Mouse (Mus musculus): ENCODE results near the gene Vwa8. TPM values are rescaled to one million over a fixed set of nuclear protein-coding genes. Genes with fewer than 3 reads are reported as not detected.
"Not testable (repeated sequence)": the region's sequence is repeated elsewhere in the genome, so short reads cannot be mapped to it uniquely, and the experiment has no call there.

Gene Vwa8
- polyA plus RNA-seq, 1 experiment from 2014 or later: 10.4 TPM

DNA sequence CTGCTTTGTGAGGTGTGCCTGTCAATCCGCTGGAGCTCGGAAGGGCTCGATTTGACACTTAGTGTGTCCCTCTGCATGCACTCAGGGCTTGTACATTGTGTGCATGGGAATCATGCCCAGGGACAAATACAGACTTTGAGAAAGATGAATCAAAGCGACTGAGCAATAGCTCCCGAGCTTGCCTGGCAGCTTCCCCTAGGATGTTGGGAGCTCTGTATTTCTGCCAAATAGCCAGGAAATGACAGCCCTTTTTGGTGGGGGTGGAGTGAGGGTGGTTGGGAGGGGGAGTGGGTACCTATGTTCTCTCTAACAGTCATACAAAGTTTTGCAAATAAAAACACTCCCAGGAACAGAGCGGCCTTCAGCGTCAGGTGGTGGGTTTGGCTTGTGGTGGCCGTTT is 138.7 kb downstream of the Vwa8 start:
- Histone ChIP-seq H3K9ac (no peak overlapping the region), H3K36me3 (no peaks in the 10 kb centered on the region), H3K27me3 (no peaks in the 10 kb centered on the region), H3K4me1 (0 out of 2 replicates have a peak, but pooled peaks cover 4% of the 10 kb centered on the region), H3K4me2 (replicated peaks) (no peak overlapping the region), H3K9me3 (replicated peaks) (no peaks in the 10 kb centered on the region), H3K4me3 (replicated peaks) (no peak overlapping the region), H3K27ac (replicated peaks) (no peak overlapping the region)
- 75% methylated on average over 8 of the region's 8 CpGs for WGBS
- no peak for ATAC-seq (ENCODE audit: insufficient number of reproducible peaks, low FRiP score, low TSS enrichment, low read depth)

DNA sequence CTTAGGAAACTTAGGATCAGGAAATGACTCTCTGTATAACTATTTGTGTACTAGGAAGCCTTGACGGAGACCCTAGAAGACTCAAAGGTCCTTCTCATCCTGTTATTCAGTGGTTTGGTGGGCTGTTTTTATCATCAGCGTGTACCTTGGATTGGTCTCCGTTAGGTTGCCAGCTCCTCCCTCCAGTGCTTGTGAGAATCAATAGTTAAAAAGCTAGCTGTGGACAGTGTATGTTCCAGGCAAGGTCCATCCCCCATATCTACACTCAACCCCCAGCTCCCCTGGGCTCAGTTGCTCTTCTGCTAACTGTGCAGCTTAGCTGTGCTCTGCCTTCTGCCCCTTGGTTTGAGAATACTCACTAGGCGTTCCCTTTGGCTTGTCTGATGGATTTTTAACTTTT is 143.6 kb downstream of the Vwa8 start:
- no peaks in the 10 kb centered on the region for H3K4me1 ChIP-seq
- no peaks in the 10 kb centered on the region for H3K27me3 ChIP-seq
- H3K27ac ChIP-seq (replicated peaks): no peak overlapping the region
- no peak overlapping the region for H3K4me2 ChIP-seq (replicated peaks)
- H3K9me3 ChIP-seq (replicated peaks): no peaks in the 10 kb centered on the region
- no peaks in the 10 kb centered on the region for H3K36me3 ChIP-seq
- H3K4me3 ChIP-seq (replicated peaks): no peak overlapping the region
- ATAC-seq (ENCODE audit: insufficient number of reproducible peaks, low FRiP score, low TSS enrichment, low read depth): no peak
- 73% methylated on average over 4 of the region's 4 CpGs for WGBS
- H3K9ac ChIP-seq: no peak overlapping the region

DNA sequence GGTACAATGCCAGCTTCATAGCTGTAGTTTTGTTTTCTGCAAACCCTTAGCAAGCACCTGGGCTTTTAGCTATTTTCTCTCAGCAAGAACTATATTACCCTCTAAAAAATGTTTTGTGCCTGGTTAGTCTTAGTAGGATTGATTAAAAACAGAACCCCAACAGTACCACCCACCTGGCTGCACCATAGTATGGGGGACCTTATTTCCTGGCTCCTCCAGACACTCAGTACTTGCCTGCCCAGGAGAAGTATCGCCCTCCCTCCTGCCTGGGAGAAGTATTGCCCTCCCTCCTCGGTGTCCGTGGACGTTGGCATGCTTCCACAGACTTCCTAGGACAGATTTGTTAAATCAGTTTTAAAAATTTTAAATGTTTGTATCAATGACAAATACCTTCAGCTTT is 144.7 kb downstream of the Vwa8 start:
- Histone ChIP-seq H3K27me3 (no peaks in the 10 kb centered on the region), H3K9ac (no peak overlapping the region), H3K9me3 (replicated peaks) (no peaks in the 10 kb centered on the region), H3K4me3 (replicated peaks) (no peak overlapping the region), H3K36me3 (no peaks in the 10 kb centered on the region), H3K4me2 (replicated peaks) (no peak overlapping the region), H3K4me1 (no peaks in the 10 kb centered on the region), H3K27ac (replicated peaks) (no peak overlapping the region)
- no peak for ATAC-seq (ENCODE audit: insufficient number of reproducible peaks, low FRiP score, low TSS enrichment, low read depth)
- 60% methylated on average over 4 of the region's 4 CpGs for WGBS

DNA sequence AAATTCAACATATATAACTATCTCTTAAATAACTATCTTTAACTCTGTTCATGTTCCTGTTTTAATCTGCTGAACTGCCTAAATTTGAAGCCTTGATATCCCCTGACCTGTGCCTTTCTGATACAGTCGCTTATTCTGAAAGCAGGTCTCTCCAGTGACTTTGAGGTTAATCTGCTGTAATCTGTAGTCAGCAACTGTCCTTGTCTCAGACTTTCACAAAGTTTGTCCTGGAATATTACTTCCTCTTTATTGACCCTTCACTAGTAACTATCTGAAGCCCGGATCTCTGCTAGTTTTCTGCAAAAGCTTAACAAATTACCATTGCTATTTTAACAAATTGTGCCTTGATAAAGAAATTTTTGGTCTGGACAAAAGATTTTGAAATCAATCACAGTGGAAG is 147.5 kb downstream of the Vwa8 start:
- no peak for ATAC-seq (ENCODE audit: insufficient number of reproducible peaks, low FRiP score, low TSS enrichment, low read depth)
- Histone ChIP-seq H3K9me3 (replicated peaks) (no peaks in the 10 kb centered on the region), H3K4me3 (replicated peaks) (no peak overlapping the region), H3K36me3 (no peaks in the 10 kb centered on the region), H3K9ac (no peak overlapping the region), H3K4me1 (no peaks in the 10 kb centered on the region), H3K27me3 (no peaks in the 10 kb centered on the region), H3K4me2 (replicated peaks) (no peak overlapping the region), H3K27ac (replicated peaks) (no peak overlapping the region)
- WGBS: 96% methylated on average over 2 of the region's 2 CpGs

DNA sequence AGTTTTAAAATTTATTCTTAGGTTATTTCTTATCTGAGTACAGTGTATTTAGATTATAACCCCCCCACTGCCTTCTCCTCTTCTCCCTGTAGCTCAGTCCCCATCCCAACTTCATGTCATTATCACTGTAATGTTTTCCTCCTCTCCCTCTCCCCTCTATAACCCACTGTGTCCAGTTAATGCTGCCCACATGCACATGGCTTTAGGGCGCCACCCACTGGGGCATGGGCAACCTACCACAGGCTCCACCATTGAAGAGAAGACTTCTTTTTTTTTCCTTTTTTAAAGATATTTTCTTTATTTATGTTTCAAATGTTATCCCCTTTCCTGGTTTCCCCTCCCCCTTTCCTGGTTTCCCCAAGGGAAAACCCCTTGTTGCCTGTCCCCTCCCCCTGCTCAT is 154.7 kb downstream of the Vwa8 start:
- no peak overlapping the region for H3K4me2 ChIP-seq (replicated peaks)
- no peak overlapping the region for H3K4me3 ChIP-seq (replicated peaks)
- no peaks in the 10 kb centered on the region for H3K9me3 ChIP-seq (replicated peaks)
- H3K36me3 ChIP-seq: no peaks in the 10 kb centered on the region
- H3K4me1 ChIP-seq: no peaks in the 10 kb centered on the region
- ATAC-seq (ENCODE audit: insufficient number of reproducible peaks, low FRiP score, low TSS enrichment, low read depth): no peak
- H3K9ac ChIP-seq: no peak overlapping the region
- 60% methylated on average over 1 of the region's 1 CpGs for WGBS
- no peaks in the 10 kb centered on the region for H3K27me3 ChIP-seq
- no peak overlapping the region for H3K27ac ChIP-seq (replicated peaks)

DNA sequence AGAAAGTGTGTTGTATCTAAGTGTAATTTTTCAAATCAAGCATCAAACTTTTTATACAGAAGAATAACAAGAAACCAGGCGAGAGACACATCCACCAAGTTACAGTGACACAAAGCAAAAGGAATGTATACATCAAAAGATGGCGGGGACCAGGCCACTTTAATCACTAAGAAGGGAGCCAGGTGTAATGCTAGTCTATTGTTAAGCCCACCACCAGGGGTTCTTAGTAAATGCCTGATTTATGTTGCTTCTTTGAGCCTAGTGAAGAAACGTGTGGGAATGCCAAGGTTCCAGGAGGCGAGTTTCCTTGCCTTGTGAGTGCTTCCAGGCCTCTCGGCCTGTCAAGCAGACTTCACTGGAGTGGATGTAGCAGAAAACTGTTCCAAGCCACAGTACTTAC is 168.9 kb downstream of the Vwa8 start:
- WGBS: 79% methylated on average over 5 of the region's 5 CpGs
- not testable (repeated sequence) for H3K4me3 ChIP-seq (replicated peaks); H3K36me3 ChIP-seq; H3K27me3 ChIP-seq; H3K4me1 ChIP-seq; H3K9ac ChIP-seq; H3K9me3 ChIP-seq (replicated peaks); H3K27ac ChIP-seq (replicated peaks); ATAC-seq (ENCODE audit: insufficient number of reproducible peaks, low FRiP score, low TSS enrichment, low read depth); H3K4me2 ChIP-seq (replicated peaks)

DNA sequence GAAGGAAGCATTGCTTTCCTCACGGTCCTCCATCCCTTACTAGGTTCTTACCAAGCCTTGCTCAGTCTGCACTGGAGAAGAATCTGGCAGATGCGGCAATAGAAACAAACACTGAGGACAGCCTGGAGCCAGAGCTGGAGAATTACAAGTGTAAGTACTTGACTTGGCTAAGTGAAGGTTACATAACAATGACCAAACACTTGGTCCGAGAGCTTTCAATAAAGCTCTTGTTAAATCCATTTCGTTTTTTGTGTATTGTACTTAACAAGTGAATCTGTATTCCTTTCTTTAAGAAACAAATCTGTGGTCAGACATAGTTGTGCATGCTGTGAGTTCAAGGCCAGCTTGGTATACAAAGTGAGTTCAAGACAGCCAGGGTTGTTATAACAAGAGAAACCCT is 169.7 kb downstream of the Vwa8 start:
- H3K9me3 ChIP-seq (replicated peaks): no peaks in the 10 kb centered on the region
- 82% methylated on average over 4 of the region's 4 CpGs for WGBS
- H3K4me3 ChIP-seq (replicated peaks): no peak overlapping the region
- no peak overlapping the region for H3K4me2 ChIP-seq (replicated peaks)
- H3K27ac ChIP-seq (replicated peaks): no peak overlapping the region
- ATAC-seq (ENCODE audit: insufficient number of reproducible peaks, low FRiP score, low TSS enrichment, low read depth): no peak
- H3K27me3 ChIP-seq: no peaks in the 10 kb centered on the region
- no peaks in the 10 kb centered on the region for H3K4me1 ChIP-seq
- no peak overlapping the region for H3K9ac ChIP-seq
- H3K36me3 ChIP-seq: no peaks in the 10 kb centered on the region

DNA sequence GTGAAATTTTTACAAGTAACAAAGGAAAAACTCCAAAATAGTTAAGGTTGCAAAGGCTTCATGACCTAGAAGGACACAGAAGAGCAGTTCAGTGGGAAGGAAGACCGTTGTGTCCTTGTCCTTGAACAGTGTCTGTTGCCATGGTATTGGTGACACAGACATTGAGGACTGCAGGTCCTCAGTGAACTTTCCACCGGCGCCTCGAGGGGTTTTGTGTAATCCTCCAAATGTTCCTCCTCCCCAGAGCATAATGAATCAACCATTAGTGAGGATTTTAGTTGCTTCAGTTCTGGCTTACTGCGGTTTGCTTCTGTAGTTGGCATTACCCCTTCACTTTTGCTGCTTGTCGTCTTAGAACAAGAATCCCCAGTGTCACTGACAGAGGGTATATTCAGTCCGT is 172.9 kb downstream of the Vwa8 start:
- H3K4me1 ChIP-seq: no peaks in the 10 kb centered on the region
- H3K4me3 ChIP-seq (replicated peaks): no peak overlapping the region
- H3K9me3 ChIP-seq (replicated peaks): no peaks in the 10 kb centered on the region
- H3K36me3 ChIP-seq: no peaks in the 10 kb centered on the region
- ATAC-seq (ENCODE audit: insufficient number of reproducible peaks, low FRiP score, low TSS enrichment, low read depth): no peak
- no peak overlapping the region for H3K4me2 ChIP-seq (replicated peaks)
- WGBS: 59% methylated on average over 7 of the region's 7 CpGs
- no peak overlapping the region for H3K9ac ChIP-seq
- no peaks in the 10 kb centered on the region for H3K27me3 ChIP-seq
- no peak overlapping the region for H3K27ac ChIP-seq (replicated peaks)

DNA sequence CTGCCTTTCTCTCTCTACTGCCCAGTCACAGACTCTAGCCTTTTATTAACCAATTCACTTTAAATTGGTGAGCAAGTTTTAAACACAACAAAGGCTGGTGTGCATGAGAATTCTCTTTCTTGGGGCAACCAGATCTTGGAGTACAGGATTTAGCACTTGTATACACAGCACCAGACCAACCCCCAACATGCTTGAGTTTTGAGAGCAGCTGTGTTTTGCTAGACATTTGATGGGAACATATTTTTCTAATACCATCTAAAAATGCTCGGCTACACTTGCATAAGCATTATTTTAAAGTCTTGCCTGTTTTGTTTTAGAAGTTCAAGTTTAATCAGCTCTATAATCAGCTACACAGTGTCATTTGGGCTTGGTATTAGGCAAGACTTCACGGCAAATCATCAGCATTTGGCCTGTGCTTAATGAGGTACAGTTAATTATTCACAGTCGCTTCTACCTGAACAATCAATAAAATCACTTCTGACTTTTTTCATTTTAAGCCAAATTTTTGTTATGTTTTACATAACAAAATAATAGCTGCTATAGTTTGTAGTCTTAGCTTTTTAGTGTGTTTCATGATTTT is 180.2 kb downstream of the Vwa8 start:
- ATAC-seq (ENCODE audit: insufficient number of reproducible peaks, low FRiP score, low TSS enrichment, low read depth): no peak
- H3K4me1 ChIP-seq: peaks cover 11% of the 10 kb centered on the region; the same call in 1 of the 2 replicates
- WGBS: 44% methylated on average over 3 of the region's 3 CpGs
- H3K4me3 ChIP-seq (replicated peaks): no peak overlapping the region
- no peaks in the 10 kb centered on the region for H3K27me3 ChIP-seq
- H3K27ac ChIP-seq (replicated peaks): no peak overlapping the region
- H3K9ac ChIP-seq: no peak overlapping the region
- no peak overlapping the region for H3K4me2 ChIP-seq (replicated peaks)
- H3K9me3 ChIP-seq (replicated peaks): no peaks in the 10 kb centered on the region
- no peaks in the 10 kb centered on the region for H3K36me3 ChIP-seq

DNA sequence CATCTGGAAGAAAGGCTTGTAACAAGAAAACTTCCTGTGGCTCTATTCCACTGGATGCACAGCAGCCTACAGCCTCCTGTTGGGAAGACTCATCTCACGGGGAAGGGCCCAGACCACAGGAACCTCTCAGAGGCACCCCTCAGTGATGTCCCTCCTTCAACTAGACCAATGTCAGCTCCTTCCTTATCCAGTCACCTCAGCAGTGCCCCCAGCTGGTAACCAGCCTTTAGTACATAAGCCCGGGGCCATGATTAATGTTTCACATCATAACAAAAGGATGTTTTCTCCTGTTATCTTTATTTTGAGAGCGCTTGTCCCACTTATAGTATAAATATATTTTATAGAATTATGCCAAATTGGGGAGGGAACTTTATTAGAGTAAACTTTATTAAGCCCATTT is 181.9 kb downstream of the Vwa8 start:
- no peak overlapping the region for H3K4me2 ChIP-seq (replicated peaks)
- H3K27me3 ChIP-seq: no peaks in the 10 kb centered on the region
- WGBS: 89% methylated on average over 3 of the region's 3 CpGs
- H3K27ac ChIP-seq (replicated peaks): no peak overlapping the region
- H3K9ac ChIP-seq: no peak overlapping the region
- ATAC-seq (ENCODE audit: insufficient number of reproducible peaks, low FRiP score, low TSS enrichment, low read depth): no peak
- H3K4me3 ChIP-seq (replicated peaks): no peak overlapping the region
- H3K9me3 ChIP-seq (replicated peaks): no peaks in the 10 kb centered on the region
- H3K4me1 ChIP-seq: peaks cover 19% of the 10 kb centered on the region
- no peaks in the 10 kb centered on the region for H3K36me3 ChIP-seq

DNA sequence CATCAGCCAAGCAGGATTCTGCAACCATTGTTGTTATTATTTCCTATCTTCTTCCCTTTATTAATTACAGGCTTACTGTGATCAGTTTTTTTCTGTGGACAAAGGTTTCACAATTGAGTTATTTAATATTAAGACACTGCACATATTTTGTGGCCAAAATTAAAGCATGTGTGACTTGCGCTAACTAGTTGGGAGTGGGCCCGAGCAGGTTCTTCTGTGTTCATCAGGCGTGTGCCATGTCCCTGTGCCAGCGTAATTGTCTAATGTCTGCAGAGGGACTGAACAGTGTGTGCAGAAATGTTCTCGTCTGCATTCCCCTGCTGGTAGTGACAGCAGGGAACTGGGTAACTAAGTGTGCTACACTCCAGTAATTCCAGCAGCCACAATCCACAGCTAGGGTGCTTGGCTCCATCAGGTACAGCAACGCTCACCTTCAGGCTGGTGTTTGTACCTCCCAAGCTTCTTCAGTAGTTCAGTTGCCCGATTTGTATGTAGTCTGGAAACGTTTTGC is 182.4 kb downstream of the Vwa8 start:
- no peaks in the 10 kb centered on the region for H3K36me3 ChIP-seq
- H3K4me1 ChIP-seq: peaks cover 19% of the 10 kb centered on the region
- ATAC-seq (ENCODE audit: insufficient number of reproducible peaks, low FRiP score, low TSS enrichment, low read depth): no peak
- H3K27me3 ChIP-seq: no peaks in the 10 kb centered on the region
- no peak overlapping the region for H3K4me2 ChIP-seq (replicated peaks)
- H3K9ac ChIP-seq: no peak overlapping the region
- H3K9me3 ChIP-seq (replicated peaks): no peaks in the 10 kb centered on the region
- 83% methylated on average over 8 of the region's 8 CpGs for WGBS
- H3K27ac ChIP-seq (replicated peaks): no peak overlapping the region
- H3K4me3 ChIP-seq (replicated peaks): no peak overlapping the region

DNA sequence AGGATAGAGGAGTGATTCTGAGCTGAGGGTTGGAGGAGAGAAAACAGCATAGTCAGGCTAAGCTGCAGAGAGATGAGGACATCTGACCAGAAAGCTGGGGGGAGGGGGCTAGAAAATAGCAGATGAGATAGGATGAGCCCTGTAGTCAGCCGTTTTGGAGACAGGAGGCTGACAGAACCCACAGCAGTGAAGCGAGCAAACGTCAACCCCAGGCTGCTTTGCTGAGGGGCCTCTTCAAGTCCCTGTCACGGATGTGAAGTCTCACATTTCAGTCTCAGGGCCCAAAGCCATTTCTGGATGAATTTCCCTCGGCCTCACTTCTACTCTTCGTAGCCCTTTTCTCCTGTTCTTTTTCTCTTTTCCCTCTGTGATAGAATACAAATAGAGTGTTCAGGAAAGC is 184.5 kb downstream of the Vwa8 start:
- no peak for ATAC-seq (ENCODE audit: insufficient number of reproducible peaks, low FRiP score, low TSS enrichment, low read depth)
- 25% methylated on average over 6 of the region's 6 CpGs for WGBS
- Histone ChIP-seq H3K9ac (no peak overlapping the region), H3K4me3 (replicated peaks) (no peak overlapping the region), H3K4me1 (peaks cover 16% of the 10 kb centered on the region), H3K4me2 (replicated peaks) (no peak overlapping the region), H3K27me3 (no peaks in the 10 kb centered on the region), H3K27ac (replicated peaks) (0 out of 2 replicates have a peak overlapping the region, but pooled peaks have one; percentile 0), H3K36me3 (no peaks in the 10 kb centered on the region), H3K9me3 (replicated peaks) (no peaks in the 10 kb centered on the region)
